Mouse (Mus musculus) liver, adult 2 months (tissue): ENCODE measurements around the gene Dnajc13. TPM values are rescaled to one million over a fixed set of nuclear protein-coding genes. Genes with fewer than 3 reads are reported as not detected.
A peak's percentile ranks its signal among the peaks of the same experiment; 100 is the strongest.

Experiments used
- DNase-seq: peaks from one replicate; pipeline ENCODE4 v3.0.0-alpha.2; 2011; ENCODE audit warnings: low read depth, low spot score; ENCODE audit errors: extremely low read depth
- H3K27ac ChIP-seq: fragments of 200-500 bp; replicated peaks from 2 replicates; pipeline ENCODE4 v1.5.1; 2012; ENCODE audit warnings: low read depth, mild to moderate bottlenecking, control low read depth, inconsistent platforms, low read length; ENCODE audit not compliant: insufficient read depth
- H3K27me3 ChIP-seq: fragments of 200-500 bp; 2 replicates; pipeline ENCODE4 v1.6.1; 2012; ENCODE audit warnings: mild to moderate bottlenecking, moderate library complexity, low read length, inconsistent platforms; ENCODE audit not compliant: control insufficient read depth, insufficient read depth
- H3K36me3 ChIP-seq: fragments of 200-500 bp; 2 replicates; pipeline ENCODE4 v1.6.1; 2012; ENCODE audit warnings: low read length, inconsistent platforms; ENCODE audit not compliant: control insufficient read depth, insufficient read depth
- H3K4me1 ChIP-seq: fragments of 200-500 bp; 2 replicates; pipeline ENCODE4 v1.6.1; 2011; ENCODE audit warnings: low read length; ENCODE audit not compliant: control insufficient read depth, insufficient read depth
- H3K4me3 ChIP-seq: fragments of 200-500 bp; 2 replicates; pipeline ENCODE4 v1.5.1; 2011; ENCODE audit warnings: low read depth, mild to moderate bottlenecking, control low read depth, low read length, moderate library complexity; ENCODE audit not compliant: insufficient read depth
- H3K79me2 ChIP-seq: fragments of 200-500 bp; 2 replicates; pipeline ENCODE4 v1.6.1; 2012; ENCODE audit warnings: inconsistent platforms, mild to moderate bottlenecking, low read length, moderate library complexity; ENCODE audit not compliant: control insufficient read depth, insufficient read depth
- H3K9ac ChIP-seq: fragments of 200-500 bp; 2 replicates; pipeline ENCODE4 v1.6.1; 2012; ENCODE audit warnings: low read depth, mild to moderate bottlenecking, control low read depth, inconsistent platforms, low read length
- CTCF ChIP-seq: fragments of 200-500 bp; IDR thresholded peaks from 2 replicates; pipeline ENCODE4 v1.5.1; 2011; ENCODE audit warnings: low read depth, low read length, control low read depth
- POLR2A ChIP-seq: fragments of 200-500 bp; IDR thresholded peaks from 2 replicates; pipeline ENCODE4 v1.6.1; 2011; ENCODE audit warnings: low read length, control low read depth; ENCODE audit not compliant: insufficient read depth; ENCODE audit errors: extremely low read depth
- WGBS: fragments of 180-500 bp; shearing (Covaris S2); methylation state at CpG from one replicate; pipeline ENCODE4 v1.1.7; 2018; 5-methylcytosine and 5-hydroxymethylcytosine counted together
- polyA plus RNA-seq: library from polyadenylated mRNA; depleted of rRNA; stranded (reverse); fragments of >200 nt; gene quantifications from 2 replicates; pipeline ENCODE4 v1.2.3, GENCODE M21; 2012
- total RNA-seq: library from RNA; depleted of rRNA; stranded (reverse); fragments of >200 nt; gene quantifications from 2 replicates; pipeline ENCODE4 v1.2.3, GENCODE M21; 2014

The Dnajc13 gene
- total and polyA plus RNA-seq, 2 experiments, result 18.6 to 25.8 TPM

- H3K79me2 ChIP-seq, result peaks cover 35% of the 10 kb centered on the region; the same call in 1 of the 2 replicates
- peaks cover 5% of the 10 kb centered on the region for H3K4me1 ChIP-seq
- H3K27me3 ChIP-seq, result no peaks in the 10 kb centered on the region
- peak overlapping the region; percentile 96 for H3K4me3 ChIP-seq
- H3K36me3 ChIP-seq, result no peaks in the 10 kb centered on the region
- H3K27ac ChIP-seq, result peak overlapping the region; percentile 68
- H3K9ac ChIP-seq, result peak overlapping the region; percentile 85
- DNase-seq, result no peak
- under 1% methylated on average over 46 of the region's 46 CpGs for WGBS
- TF ChIP-seq POLR2A, result no peak
- TF ChIP-seq CTCF, result no peak
Measured at GRCm38 (mm10) chr9:104262016-104262762, 541 bp downstream of the Dnajc13 start.

DNA sequence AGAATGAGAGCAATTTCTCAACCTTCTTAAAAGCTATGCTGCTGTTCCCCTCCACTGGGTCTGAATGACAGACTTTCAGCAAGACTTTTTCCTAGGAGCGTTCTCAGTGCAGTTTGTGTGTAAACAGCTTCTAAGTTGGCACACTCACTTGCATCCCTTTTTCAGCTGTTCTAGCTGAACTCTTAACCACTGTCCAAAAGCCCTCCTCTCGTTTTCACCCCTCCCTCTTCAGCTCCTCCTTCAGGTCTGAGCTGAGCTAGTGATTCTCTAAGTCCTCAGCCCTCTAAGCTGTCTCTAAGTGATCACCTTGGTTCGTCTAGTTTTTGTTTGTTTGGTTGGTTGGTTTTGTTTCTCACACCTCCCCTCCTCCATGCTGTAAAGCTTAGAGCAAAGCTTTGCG lies 2.4 kb downstream of the Dnajc13 start:
- no peaks in the 10 kb centered on the region for H3K27me3 ChIP-seq
- H3K4me1 ChIP-seq, result peaks cover 10% of the 10 kb centered on the region
- WGBS, result 26% methylated on average over 4 of the region's 4 CpGs
- H3K27ac ChIP-seq, result no peak overlapping the region
- H3K36me3 ChIP-seq, result no peaks in the 10 kb centered on the region
- H3K79me2 ChIP-seq, result peaks cover 41% of the 10 kb centered on the region; the same call in 1 of the 2 replicates
- no peak overlapping the region for H3K9ac ChIP-seq
- peak; percentile 47 for DNase-seq
- no peak overlapping the region for H3K4me3 ChIP-seq
- TF ChIP-seq CTCF (no peak), POLR2A (no peak)

- 19% methylated on average over 2 of the region's 2 CpGs for WGBS
- H3K4me3 ChIP-seq, result no peak overlapping the region
- H3K4me1 ChIP-seq, result peaks cover 15% of the 10 kb centered on the region
- DNase-seq, result peak; percentile 69
- peaks cover 56% of the 10 kb centered on the region for H3K79me2 ChIP-seq
- no peak overlapping the region for H3K27ac ChIP-seq
- no peaks in the 10 kb centered on the region for H3K27me3 ChIP-seq
- H3K36me3 ChIP-seq, result no peaks in the 10 kb centered on the region
- no peak for TF ChIP-seq POLR2A
- TF ChIP-seq CTCF, result no peak
- no peak overlapping the region for H3K9ac ChIP-seq
Measured at GRCm38 (mm10) chr9:104256085-104256484, 6.6 kb downstream of the Dnajc13 start.

GRCm38 (mm10) chr9:104254408-104255180 lies 8.1 kb downstream of the Dnajc13 start:
- H3K36me3 ChIP-seq, result no peaks in the 10 kb centered on the region
- TF ChIP-seq CTCF (no peak), POLR2A (no peak)
- peaks cover 51% of the 10 kb centered on the region for H3K79me2 ChIP-seq
- H3K9ac ChIP-seq, result no peak overlapping the region
- 69% methylated on average over 9 of the region's 9 CpGs for WGBS
- DNase-seq, result no peak
- no peak overlapping the region for H3K27ac ChIP-seq
- peaks cover 12% of the 10 kb centered on the region for H3K4me1 ChIP-seq
- H3K27me3 ChIP-seq, result no peaks in the 10 kb centered on the region
- H3K4me3 ChIP-seq, result no peak overlapping the region

DNA sequence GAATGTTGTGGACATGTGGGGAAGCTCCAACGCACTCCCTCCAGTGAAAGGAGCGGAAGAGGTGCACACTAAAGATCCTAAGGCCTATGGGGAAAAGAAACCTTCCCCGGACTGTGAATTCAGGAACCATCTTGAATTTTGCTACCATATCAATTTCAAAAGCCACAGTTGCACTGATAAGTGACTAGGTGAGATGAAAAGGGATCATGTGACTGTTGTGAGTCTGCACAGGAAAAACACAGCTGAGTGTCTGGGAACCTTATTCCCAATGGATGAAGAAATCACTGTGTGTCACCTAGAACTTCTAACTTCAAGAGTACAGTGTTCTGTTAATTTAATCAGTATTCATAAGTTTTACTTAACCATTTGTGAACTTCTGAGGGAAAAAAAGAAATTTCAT lies 10.1 kb downstream of the Dnajc13 start:
- Histone ChIP-seq H3K9ac (no peak overlapping the region), H3K4me3 (no peak overlapping the region), H3K79me2 (peaks cover 53% of the 10 kb centered on the region), H3K4me1 (peaks cover 13% of the 10 kb centered on the region), H3K27ac (no peak overlapping the region), H3K27me3 (no peaks in the 10 kb centered on the region), H3K36me3 (no peaks in the 10 kb centered on the region)
- TF ChIP-seq CTCF, result no peak
- no peak for TF ChIP-seq POLR2A
- 92% methylated on average over 3 of the region's 3 CpGs for WGBS
- DNase-seq, result no peak
